Mouse (Mus musculus) embryonic facial prominence, embryonic 10.5 days (tissue): Measurements from ENCODE around the gene Gm19426. TPM values are rescaled to one million over a fixed set of nuclear protein-coding genes. Genes with fewer than 3 reads are reported as not detected.

ENCODE experiments used
- DNase-seq: peaks from one replicate; pipeline ENCODE4 v3.0.0-alpha.2; 2017; ENCODE audit warnings: low spot score
- H3K27ac ChIP-seq: fragments of 300-500 bp; sonication (generic); replicated peaks from 2 replicates; pipeline ENCODE4 v1.5.1; 2016; ENCODE audit warnings: mild to moderate bottlenecking
- H3K27me3 ChIP-seq: fragments of 300-500 bp; sonication (generic); replicated peaks from 2 replicates; pipeline ENCODE4 v1.6.1; 2016; ENCODE audit warnings: low read depth, mild to moderate bottlenecking; ENCODE audit not compliant: poor library complexity, severe bottlenecking
- H3K36me3 ChIP-seq: fragments of 300-500 bp; sonication (generic); replicated peaks from 2 replicates; pipeline ENCODE4 v1.6.1; 2016; ENCODE audit warnings: mild to moderate bottlenecking, moderate library complexity
- H3K4me1 ChIP-seq: fragments of 300-500 bp; sonication (generic); 2 replicates; pipeline ENCODE4 v1.6.1; 2016
- H3K4me3 ChIP-seq: fragments of 300-500 bp; sonication (generic); 2 replicates; pipeline ENCODE4 v1.5.1; 2016; ENCODE audit warnings: mild to moderate bottlenecking, moderate library complexity
- H3K9me3 ChIP-seq: fragments of 300-500 bp; sonication (generic); 2 replicates; pipeline ENCODE4 v1.6.1; 2016; ENCODE audit warnings: mild to moderate bottlenecking
- WGBS: fragments of 180-500 bp; shearing (Covaris S2); methylation state at CpG from one replicate; pipeline ENCODE4 v1.1.7; 2016; 5-methylcytosine and 5-hydroxymethylcytosine counted together
- polyA plus RNA-seq: library from polyadenylated mRNA; unstranded; fragments of >200 nt; fragmentation: Nextera tagmentation; extraction: Ambion mirVana; gene quantifications from 2 replicates; pipeline ENCODE4 v1.2.1, GENCODE M21; 2016

The Gm19426 gene
- polyA plus RNA-seq, 1 experiment from 2014 or later, result 9.5 TPM

DNA sequence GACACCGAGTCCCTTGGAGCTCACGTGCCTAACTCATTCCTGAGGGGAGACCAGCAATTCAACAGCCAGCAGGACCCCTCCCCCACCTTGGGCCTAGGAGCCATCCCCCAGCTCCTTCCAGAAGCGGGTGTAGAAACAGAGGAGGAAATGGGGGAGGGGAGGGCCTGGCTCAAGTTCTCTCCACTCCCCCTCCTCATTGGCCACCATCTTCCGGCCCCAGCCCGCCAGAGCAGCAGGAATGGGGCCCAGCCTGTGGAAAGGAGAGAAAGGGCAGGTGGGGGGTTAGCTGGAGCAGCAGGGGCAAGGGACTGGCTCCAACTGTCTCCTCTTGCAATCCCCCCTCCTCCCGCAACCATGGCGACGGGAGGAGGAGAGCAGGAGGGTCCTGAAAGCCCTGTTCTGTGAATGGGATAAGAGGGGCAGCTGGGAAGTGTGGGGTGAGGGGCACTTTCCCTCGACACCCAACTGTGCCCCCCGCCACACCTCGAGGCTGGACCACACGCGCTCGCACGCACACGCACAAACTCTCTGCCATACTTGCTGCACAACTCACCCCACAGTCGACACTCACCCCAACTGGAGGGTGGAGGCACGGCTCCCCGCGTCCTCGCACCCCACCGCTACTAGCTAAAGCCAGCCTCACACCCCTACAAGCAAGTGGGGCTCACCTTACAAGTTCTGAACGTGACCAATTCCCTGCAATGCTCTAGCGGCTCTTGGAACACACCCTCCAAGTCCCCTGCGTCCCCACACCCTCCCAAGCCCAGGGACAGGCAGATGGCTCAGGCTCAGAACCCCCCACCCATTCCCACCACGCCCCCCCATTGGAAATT lies 788 bp downstream of the Gm19426 start:
- Histone ChIP-seq H3K27me3 (no peaks in the 10 kb centered on the region), H3K9me3 (no peaks in the 10 kb centered on the region), H3K4me3 (peak overlapping the region; percentile 75), H3K36me3 (peaks cover 26% of the 10 kb centered on the region), H3K4me1 (peaks cover 60% of the 10 kb centered on the region), H3K27ac (peak overlapping the region; percentile 100)
- DNase-seq, result peak; percentile 98
- WGBS, result under 1% methylated on average over 26 of the region's 26 CpGs

DNA sequence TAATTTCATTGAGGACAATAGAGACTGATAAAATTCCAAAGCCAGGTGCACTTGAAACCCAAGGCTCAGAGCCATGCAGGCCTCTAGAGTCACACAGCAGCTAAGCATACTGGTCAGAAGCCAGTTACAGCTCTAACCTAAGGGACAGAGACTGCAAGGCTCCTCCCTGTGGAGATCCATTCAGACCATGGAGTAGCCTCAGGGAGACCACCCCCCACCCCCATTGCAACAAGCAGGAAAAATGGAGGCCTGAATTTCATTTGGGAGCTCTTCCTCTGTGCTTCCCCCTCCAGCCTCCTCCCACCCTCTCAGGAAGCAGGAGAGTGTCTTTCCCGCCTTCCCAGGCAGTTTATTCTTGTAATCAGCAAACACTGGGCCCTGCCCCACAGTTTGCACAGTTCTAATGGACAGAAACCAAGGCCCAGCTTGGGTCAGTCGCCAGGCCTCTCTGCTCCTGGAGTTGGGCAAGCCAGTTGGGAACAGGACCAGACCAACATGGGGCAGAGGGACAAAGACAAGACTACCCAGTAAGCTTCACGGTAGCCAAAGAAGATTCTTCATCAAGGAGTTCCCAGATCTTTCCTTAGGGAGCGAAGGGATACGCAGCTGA lies 1.5 kb downstream of the Gm19426 start:
- H3K27ac ChIP-seq, result peak overlapping the region; percentile 100
- H3K4me1 ChIP-seq, result peaks cover 67% of the 10 kb centered on the region
- H3K9me3 ChIP-seq, result no peaks in the 10 kb centered on the region
- peak overlapping the region; percentile 75 for H3K4me3 ChIP-seq
- no peak for DNase-seq
- under 1% methylated on average over 5 of the region's 5 CpGs for WGBS
- H3K36me3 ChIP-seq, result peaks cover 26% of the 10 kb centered on the region
- H3K27me3 ChIP-seq, result no peaks in the 10 kb centered on the region

DNA sequence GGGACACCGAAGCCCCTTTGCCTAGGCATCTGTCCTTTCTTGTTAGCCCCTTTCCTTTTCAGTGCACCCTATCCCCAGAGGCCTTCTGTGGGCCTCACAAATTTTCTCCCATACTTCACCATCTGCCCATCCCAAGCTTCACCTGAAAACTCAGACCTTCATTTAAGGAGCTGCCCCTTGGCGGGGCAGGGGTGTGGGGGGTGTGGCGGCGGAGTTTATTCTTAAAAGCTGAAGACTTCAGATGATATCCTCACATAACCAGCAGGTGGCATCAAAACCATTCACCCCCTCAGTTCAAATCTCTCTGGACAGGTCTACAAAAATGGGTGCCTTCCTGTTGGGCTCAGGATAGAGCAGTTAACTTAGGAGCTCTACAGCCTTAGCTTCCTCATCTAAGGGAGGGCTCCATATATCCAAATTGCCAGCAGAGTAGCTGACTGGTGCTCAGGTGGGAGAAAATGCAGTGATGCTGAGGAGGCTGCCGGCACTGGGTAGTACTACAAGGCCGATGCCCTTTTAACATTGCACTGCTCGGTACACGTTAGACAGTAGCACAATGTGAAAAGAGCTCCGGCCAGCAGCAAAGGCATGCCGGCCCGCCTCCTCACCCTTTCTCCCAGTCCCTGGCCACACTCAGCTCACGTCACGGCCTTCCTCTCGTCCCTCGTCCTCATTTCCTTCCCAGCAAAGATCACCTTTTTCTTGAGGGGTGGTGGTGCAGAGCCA lies 2.7 kb downstream of the Gm19426 start:
- Histone ChIP-seq H3K27me3 (no peaks in the 10 kb centered on the region), H3K4me3 (peak overlapping the region; percentile 75), H3K9me3 (no peaks in the 10 kb centered on the region), H3K27ac (peak overlapping the region; percentile 100), H3K36me3 (peaks cover 26% of the 10 kb centered on the region), H3K4me1 (peaks cover 79% of the 10 kb centered on the region)
- DNase-seq, result peak; percentile 35
- WGBS, result 77% methylated on average over 15 of the region's 15 CpGs

DNA sequence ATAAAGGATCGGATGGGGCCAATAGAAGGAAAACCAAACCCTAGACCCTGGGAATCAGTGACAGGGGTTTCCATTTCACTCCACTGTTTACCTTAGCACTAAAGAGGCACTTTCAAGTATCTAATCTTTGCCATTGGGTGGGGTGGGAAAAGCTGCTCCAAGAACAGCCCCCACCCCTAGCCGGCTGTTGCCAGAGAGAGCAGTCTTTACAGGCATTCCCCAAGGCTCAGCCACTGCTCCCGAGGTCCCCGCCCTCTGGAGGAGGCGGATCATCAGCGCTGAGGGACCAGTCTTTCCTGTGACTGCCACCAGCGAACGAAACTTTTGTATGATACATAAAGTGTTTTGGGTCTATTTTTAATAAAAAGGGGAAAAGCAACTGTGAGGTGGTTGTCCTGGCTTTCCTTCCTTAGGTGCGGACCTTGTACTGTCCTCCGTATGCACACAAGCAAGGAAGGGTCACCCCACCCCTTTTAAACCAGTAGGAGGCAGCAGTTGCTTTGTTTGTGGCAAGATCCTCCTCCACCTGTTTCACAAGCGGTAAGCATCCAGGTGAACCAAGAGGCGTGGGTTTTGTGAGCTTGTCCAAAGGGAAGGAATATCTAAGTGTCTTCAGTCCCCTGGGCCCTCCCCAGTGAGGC lies 5.1 kb downstream of the Gm19426 start:
- 2% methylated on average over 12 of the region's 12 CpGs for WGBS
- peaks cover 26% of the 10 kb centered on the region for H3K36me3 ChIP-seq
- H3K4me1 ChIP-seq, result peaks cover 93% of the 10 kb centered on the region
- H3K9me3 ChIP-seq, result no peaks in the 10 kb centered on the region
- DNase-seq, result peak; percentile 65
- H3K27me3 ChIP-seq, result no peaks in the 10 kb centered on the region
- H3K4me3 ChIP-seq, result peak overlapping the region; percentile 65
- H3K27ac ChIP-seq, result peak overlapping the region; percentile 20

DNA sequence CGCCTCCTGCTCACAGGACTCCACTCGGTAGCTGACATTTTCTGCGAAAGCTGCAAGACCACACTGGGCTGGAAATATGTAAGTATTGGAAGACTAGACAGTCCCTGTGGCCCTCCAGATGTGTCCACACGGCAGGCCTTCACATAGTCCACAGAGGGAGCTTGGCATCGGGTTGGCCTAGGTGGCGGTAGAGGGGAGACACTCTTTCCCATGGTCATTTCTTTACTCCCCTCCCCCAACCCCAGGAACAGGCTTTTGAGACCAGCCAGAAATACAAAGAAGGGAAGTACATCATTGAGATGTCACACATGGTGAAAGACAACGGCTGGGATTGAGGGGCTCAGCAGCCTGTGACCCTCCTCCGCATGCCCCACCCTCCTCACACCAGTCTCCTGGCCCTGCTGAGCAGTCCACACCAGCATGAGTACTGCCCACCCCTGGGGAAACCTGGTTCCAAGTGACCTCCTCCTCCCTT lies 6.0 kb downstream of the Gm19426 start:
- peak; percentile 64 for DNase-seq
- Histone ChIP-seq H3K4me3 (peak overlapping the region; percentile 65), H3K4me1 (peaks cover 96% of the 10 kb centered on the region), H3K27ac (peak overlapping the region; percentile 78), H3K9me3 (no peaks in the 10 kb centered on the region), H3K36me3 (peaks cover 26% of the 10 kb centered on the region), H3K27me3 (no peaks in the 10 kb centered on the region)
- 3% methylated on average over 8 of the region's 8 CpGs for WGBS

DNA sequence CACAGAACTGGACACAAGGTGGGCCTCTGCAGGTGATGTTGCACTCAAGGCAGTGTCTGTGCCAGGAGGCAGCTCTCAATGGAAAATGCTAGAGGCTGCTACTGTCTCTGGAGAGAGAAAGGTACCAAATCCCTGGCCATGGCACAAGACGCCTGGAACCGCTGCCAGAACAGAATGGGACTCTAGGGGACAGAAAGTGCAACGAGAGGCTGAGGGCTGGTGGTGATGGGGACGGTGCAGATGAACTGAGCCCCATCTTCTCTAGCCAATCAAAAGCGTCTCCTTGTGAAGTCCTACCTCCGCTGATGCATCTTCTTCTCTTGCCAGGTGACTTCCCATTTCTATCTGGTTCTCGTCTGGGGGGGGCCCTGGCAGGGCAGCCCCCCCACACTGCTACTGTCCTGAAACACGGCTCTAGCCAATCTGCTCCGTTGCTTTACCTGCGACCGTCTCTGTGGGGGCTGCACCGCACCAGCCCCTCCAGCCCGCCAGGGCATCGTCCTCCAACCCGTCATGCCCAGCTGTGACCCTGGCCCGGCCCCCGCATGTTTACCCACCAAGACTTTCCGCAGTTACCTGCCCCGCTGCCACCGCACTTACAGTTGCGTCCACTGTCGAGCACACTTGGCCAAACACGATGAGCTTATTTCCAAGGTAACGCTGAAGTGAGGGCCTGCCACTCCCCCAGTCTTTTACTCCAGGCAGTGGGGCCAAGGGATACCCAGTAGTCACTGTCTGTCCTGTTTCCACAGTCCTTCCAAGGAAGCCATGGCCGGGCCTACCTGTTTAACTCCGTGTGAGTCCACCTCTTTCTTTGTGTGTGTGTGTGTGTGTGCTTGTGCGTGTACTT lies 6.9 kb downstream of the Gm19426 start:
- Histone ChIP-seq H3K4me3 (peak overlapping the region; percentile 65), H3K27ac (peak overlapping the region; percentile 78)

DNA sequence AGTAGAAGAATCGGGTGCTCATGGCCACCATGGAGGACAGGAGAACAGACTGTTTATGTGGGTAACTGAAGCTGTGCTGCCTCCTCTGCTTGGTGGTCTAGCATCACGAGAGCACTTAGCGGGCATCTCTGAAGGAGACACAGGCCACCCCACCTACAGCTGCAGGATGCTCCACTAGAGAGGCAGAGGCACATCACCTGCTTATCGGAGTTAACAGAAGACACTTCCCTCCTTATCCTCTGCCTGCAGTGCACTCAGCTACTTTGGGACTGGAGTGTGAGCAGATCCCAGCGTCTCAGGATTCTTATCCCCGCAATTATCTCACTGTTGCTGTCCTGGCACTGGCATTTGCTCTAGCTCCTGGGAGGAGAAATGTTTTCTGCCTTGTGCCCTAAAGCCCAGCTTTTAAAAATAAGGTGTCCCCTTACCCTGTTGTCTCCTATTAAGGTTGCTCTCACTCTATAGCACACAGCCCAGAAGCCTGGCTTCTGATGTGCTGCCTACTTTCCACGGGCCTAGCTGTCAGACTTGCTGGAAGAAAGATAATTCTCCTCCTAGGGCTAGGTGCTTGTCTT lies 8.0 kb downstream of the Gm19426 start:
- Histone ChIP-seq H3K27ac (peak overlapping the region; percentile 88), H3K4me3 (peak overlapping the region; percentile 65), H3K27me3 (no peaks in the 10 kb centered on the region), H3K36me3 (peaks cover 9% of the 10 kb centered on the region), H3K4me1 (peaks cover 75% of the 10 kb centered on the region), H3K9me3 (no peaks in the 10 kb centered on the region)
- 19% methylated on average over 7 of the region's 7 CpGs for WGBS
- DNase-seq, result peak; percentile 44

More for the DNA sequence above, 6.9 kb downstream of the Gm19426 start:
- H3K36me3 ChIP-seq, result peaks cover 20% of the 10 kb centered on the region
- DNase-seq, result peak; percentile 55
- H3K4me1 ChIP-seq, result peaks cover 86% of the 10 kb centered on the region
- no peaks in the 10 kb centered on the region for H3K9me3 ChIP-seq
- WGBS, result 6% methylated on average over 27 of the region's 27 CpGs
- no peaks in the 10 kb centered on the region for H3K27me3 ChIP-seq

DNA sequence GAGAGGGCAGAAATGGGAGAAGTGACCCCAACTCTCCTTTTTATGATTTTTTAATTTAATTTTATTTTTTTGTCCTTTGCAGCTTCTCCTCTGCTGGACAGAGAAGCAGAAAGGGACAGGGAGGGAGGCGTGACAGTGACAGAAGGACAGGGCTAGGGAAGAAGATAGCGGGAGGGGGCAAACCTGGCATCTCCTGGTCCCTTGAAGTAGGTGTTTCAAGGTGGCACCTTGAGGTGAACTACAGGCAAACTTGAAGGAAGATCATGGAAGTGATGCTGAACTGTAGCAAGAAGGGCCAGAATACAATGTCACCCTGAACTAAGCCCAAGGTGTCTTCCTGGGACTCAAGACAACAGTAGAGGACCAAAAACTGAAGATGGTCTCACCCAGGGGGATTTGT lies 8.5 kb downstream of the Gm19426 start:
- peaks cover 70% of the 10 kb centered on the region for H3K4me1 ChIP-seq
- H3K9me3 ChIP-seq, result no peaks in the 10 kb centered on the region
- peak overlapping the region; percentile 88 for H3K27ac ChIP-seq
- peak overlapping the region; percentile 65 for H3K4me3 ChIP-seq
- H3K27me3 ChIP-seq, result no peaks in the 10 kb centered on the region
- 1% methylated on average over 2 of the region's 2 CpGs for WGBS
- peaks cover 4% of the 10 kb centered on the region for H3K36me3 ChIP-seq
- DNase-seq, result no peak

DNA sequence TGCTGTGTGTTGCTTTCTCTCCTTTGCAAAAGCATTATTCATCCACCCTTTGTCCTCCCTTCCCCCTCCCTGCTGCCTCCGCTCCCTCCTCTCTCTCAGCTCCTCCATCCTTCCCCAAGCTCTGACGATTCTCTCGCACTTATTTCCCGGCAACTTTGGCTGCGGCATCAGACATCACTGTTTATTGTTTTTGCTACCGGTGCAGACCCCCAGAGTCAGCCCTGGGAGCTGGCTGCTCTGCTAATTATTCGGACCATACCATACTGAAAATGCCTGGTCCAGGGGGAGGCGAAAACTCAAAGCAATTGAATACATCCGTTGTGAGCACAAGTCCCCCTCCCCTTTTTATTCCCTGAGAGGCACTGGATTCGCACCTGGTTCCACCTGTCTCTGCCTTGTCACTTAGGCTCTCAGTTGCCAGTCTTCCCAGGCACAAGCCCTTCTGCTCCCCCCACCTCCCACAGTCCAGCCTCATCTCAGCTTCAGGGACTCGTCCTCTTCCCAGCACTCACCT lies 9.0 kb downstream of the Gm19426 start:
- Histone ChIP-seq H3K27me3 (no peaks in the 10 kb centered on the region), H3K27ac (peak overlapping the region; percentile 88), H3K9me3 (no peaks in the 10 kb centered on the region), H3K36me3 (no peaks in the 10 kb centered on the region), H3K4me3 (peak overlapping the region; percentile 65), H3K4me1 (peaks cover 65% of the 10 kb centered on the region)
- DNase-seq, result peak; percentile 68
- under 1% methylated on average over 11 of the region's 11 CpGs for WGBS

DNA sequence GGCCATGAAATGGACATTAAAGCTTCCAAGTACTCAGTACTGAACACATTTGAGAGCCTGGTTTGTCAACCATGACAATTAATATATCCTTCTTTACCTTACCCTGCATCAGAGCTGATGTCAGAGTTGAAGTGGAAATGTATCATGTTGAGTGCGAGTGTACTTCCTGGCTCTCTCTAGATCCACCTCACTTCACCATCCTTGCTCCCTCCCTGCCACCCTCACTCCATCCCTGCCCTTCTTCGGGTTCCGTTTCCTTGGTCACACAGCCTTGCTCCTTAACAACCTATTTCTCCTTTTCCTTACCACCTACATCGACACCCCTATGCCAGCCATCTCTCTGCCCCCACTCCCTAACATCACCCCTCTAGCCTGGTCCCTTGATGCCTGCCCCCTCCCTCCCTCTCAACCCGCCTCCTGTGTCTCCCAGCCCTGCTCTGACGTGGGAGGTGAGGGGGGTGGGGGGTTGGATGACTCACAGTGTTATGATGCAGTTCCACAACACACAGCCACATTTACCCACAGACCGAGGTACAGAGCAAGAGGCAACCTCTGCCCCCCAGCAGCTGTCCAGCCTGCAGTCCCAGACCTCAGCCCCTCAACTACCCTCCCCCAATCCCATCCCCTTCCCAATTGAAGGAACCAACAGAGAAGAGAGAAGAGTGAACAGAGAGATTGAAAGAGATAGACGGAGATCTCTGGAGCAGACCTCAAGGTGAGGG lies 9.7 kb downstream of the Gm19426 start, which contains the start of gene Ypel4:
Gene Ypel4, plus strand, starts transcription at position 480 of the 722 bp plus-strand sequence.
- Histone ChIP-seq H3K4me3 (peak within 1 kb of the TSS; percentile 65), H3K4me1 (peaks cover 58% of the 10 kb centered on the region), H3K9me3 (no peaks in the 10 kb centered on the region), H3K27ac (peak within 1 kb of the TSS; percentile 88), H3K27me3 (no peaks in the 10 kb centered on the region), H3K36me3 (no peaks in the 10 kb centered on the region)
- DNase-seq, result peak; percentile 70
- WGBS, result 2% methylated on average over 8 of the region's 8 CpGs
